Mouse (Mus musculus) lung, embryonic 16.5 days (tissue): ENCODE data around the gene Tbc1d4. TPM values are rescaled to one million over a fixed set of nuclear protein-coding genes. Genes with fewer than 3 reads are reported as not detected.
A peak's percentile ranks its signal among the peaks of the same experiment; 100 is the strongest.

Source experiments
- ATAC-seq: fragments of 200-750 bp; cut with Nextera tagmentation; 2 replicates; pipeline ENCODE4 v1.8.0; 2017; ENCODE audit warnings: low read depth, mild to moderate bottlenecking, moderate library complexity
- H3K27ac ChIP-seq: fragments of 300-500 bp; sonication (generic); 2 replicates; pipeline ENCODE4 v1.5.1; 2014; ENCODE audit warnings: mild to moderate bottlenecking, control low read depth, low read length
- H3K27me3 ChIP-seq: fragments of 300-500 bp; sonication (generic); 2 replicates; pipeline ENCODE4 v1.6.1; 2014; ENCODE audit warnings: low read depth, low read length, mixed read lengths; ENCODE audit not compliant: control insufficient read depth, insufficient read depth
- H3K36me3 ChIP-seq: fragments of 300-500 bp; sonication (generic); 2 replicates; pipeline ENCODE4 v1.6.1; 2014; ENCODE audit warnings: low read length; ENCODE audit not compliant: control insufficient read depth, insufficient read depth
- H3K4me1 ChIP-seq: fragments of 300-500 bp; sonication (generic); replicated peaks from 2 replicates; pipeline ENCODE4 v1.6.1; 2014; ENCODE audit warnings: low read length, mixed read lengths; ENCODE audit not compliant: control insufficient read depth, insufficient read depth
- H3K4me2 ChIP-seq: fragments of 300-500 bp; sonication (generic); 2 replicates; pipeline ENCODE4 v1.6.1; 2014; ENCODE audit warnings: low read depth, low read length, control low read depth
- H3K4me3 ChIP-seq: fragments of 300-500 bp; sonication (generic); 2 replicates; pipeline ENCODE4 v1.5.1; 2014; ENCODE audit warnings: mild to moderate bottlenecking, low read length, control low read depth
- H3K9ac ChIP-seq: fragments of 300-500 bp; sonication (generic); 2 replicates; pipeline ENCODE4 v1.6.1; 2014; ENCODE audit warnings: low read length, control low read depth
- H3K9me3 ChIP-seq: fragments of 300-500 bp; sonication (generic); 2 replicates; pipeline ENCODE4 v1.6.1; 2016; ENCODE audit warnings: low read length; ENCODE audit not compliant: control insufficient read depth
- WGBS: fragments of 180-500 bp; shearing (Covaris S2); extraction: QIAGEN DNeasy Blood & Tissue Kit; methylation state at CpG from one replicate; pipeline ENCODE4 v1.1.7; 2014; 5-methylcytosine and 5-hydroxymethylcytosine counted together
- polyA plus RNA-seq: library from polyadenylated mRNA; unstranded; fragments of >200 nt; fragmentation: Nextera tagmentation; extraction: Ambion mirVana; gene quantifications from 2 replicates; pipeline ENCODE4 v1.2.1, GENCODE M21; 2015

Gene Tbc1d4
- polyA plus RNA-seq, 1 experiment from 2014 or later: 12.3 TPM

DNA sequence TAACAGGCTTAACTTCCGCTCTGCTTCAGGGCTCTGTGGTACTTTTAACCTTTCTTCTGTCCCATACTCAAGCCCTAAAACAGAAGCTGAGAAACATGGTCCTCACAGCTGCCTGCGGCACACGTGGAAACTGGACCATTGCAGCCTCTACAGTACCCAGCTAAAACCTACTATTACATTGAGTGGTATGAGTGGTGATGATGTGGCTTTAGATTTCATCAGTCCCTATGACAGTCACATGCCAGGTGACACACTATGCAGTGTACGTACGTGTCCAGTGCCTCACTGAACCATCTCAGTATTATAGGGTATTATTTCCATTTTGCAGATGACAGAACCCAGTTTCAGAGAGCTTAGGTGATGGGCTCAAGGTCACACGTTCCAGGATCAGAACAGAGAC lies 28.4 kb upstream of the Tbc1d4 start:
- 85% methylated on average over 6 of the region's 6 CpGs for WGBS
- Histone ChIP-seq H3K9ac (no peak overlapping the region), H3K4me2 (no peak overlapping the region), H3K9me3 (no peaks in the 10 kb centered on the region), H3K4me1 (peaks cover 3% of the 10 kb centered on the region; the same call in 1 of the 2 replicates), H3K4me3 (no peak overlapping the region), H3K27me3 (no peaks in the 10 kb centered on the region), H3K36me3 (peaks cover 12% of the 10 kb centered on the region), H3K27ac (no peak overlapping the region)
- no peak for ATAC-seq

DNA sequence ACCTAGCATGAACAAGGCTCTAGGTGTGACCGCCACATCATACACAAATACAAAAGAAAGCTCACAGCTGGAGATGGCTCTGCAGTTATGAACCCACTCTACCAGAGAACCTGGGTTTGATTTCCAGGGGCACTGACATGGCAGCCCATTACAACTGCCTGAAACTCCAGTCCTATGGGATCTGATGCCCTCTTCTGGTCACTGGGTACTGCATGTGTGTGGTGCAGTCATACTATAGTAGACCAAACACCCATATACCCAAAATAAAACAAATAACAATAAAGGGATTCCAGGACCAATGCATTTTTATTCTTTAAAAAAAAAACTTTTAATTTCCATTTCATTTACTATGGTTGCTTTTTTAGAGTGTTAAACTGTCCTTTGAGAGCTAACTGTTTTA lies 26.8 kb upstream of the Tbc1d4 start:
- WGBS: 100% methylated on average over 1 of the region's 1 CpGs
- H3K27ac ChIP-seq: no peak overlapping the region
- no peak for ATAC-seq
- no peak overlapping the region for H3K4me3 ChIP-seq
- H3K9ac ChIP-seq: no peak overlapping the region
- H3K9me3 ChIP-seq: no peaks in the 10 kb centered on the region
- H3K4me2 ChIP-seq: no peak overlapping the region
- peaks cover 12% of the 10 kb centered on the region for H3K36me3 ChIP-seq
- H3K27me3 ChIP-seq: no peaks in the 10 kb centered on the region
- peaks cover 3% of the 10 kb centered on the region; the same call in 1 of the 2 replicates for H3K4me1 ChIP-seq

GRCm38 (mm10) chr14:101630548-101630947 lies 21.6 kb upstream of the Tbc1d4 start:
- WGBS: 78% methylated on average over 2 of the region's 2 CpGs

DNA sequence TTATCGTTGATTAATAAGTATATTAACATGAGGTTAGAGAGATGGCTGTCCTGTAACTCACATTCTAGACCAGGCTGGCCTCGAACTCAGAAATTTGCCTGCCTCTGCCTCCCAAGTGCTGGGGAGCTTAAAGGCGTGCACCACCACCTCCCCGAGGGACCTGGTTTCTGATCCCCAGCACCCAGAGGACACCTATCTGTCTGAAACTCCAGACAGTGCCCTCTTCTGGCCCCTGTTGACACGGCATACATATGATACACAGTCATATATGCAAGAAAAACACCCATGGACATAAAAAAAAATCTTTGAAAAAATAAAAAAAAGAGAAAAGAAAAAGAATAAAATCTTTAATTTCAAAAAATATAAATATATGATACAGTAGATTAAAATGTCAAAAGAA lies 8.7 kb upstream of the Tbc1d4 start:
- Histone ChIP-seq H3K4me3 (no peak overlapping the region), H3K4me2 (no peak overlapping the region), H3K4me1 (no peaks in the 10 kb centered on the region), H3K27ac (no peak overlapping the region), H3K9ac (no peak overlapping the region), H3K27me3 (no peaks in the 10 kb centered on the region), H3K9me3 (no peaks in the 10 kb centered on the region), H3K36me3 (no peaks in the 10 kb centered on the region)
- WGBS: 89% methylated on average over 5 of the region's 5 CpGs
- ATAC-seq: no peak

More at GRCm38 (mm10) chr14:101630548-101630947, 21.6 kb upstream of the Tbc1d4 start:
- Histone ChIP-seq H3K36me3 (peaks cover 10% of the 10 kb centered on the region), H3K4me3 (no peak overlapping the region), H3K27me3 (no peaks in the 10 kb centered on the region), H3K4me2 (no peak overlapping the region), H3K4me1 (no peaks in the 10 kb centered on the region), H3K27ac (no peak overlapping the region), H3K9me3 (no peaks in the 10 kb centered on the region), H3K9ac (no peak overlapping the region)
- no peak for ATAC-seq

DNA sequence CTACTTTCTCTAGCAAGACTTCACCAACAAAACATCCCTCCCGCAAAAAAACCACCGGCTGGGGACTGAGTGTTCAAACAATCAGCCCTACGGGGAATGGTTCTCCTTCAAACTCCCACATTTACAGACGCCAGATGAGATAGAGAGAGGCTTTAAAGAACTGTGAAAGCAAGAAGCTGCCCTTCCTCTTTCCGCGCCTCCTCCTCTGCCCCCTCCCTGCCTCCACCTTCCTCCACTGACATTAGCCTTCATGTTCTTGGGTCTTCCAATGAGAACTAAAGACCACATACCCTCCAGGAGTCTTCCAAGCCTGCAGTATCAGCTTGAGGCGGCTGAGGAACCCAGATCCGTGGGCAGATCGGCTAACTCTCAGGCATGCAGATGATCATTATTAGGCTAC lies 7.2 kb upstream of the Tbc1d4 start:
- Histone ChIP-seq H3K27me3 (no peaks in the 10 kb centered on the region), H3K4me1 (no peaks in the 10 kb centered on the region), H3K4me3 (no peak overlapping the region), H3K27ac (no peak overlapping the region), H3K36me3 (no peaks in the 10 kb centered on the region), H3K4me2 (no peak overlapping the region), H3K9ac (no peak overlapping the region), H3K9me3 (no peaks in the 10 kb centered on the region)
- 51% methylated on average over 9 of the region's 9 CpGs for WGBS
- no peak for ATAC-seq

GRCm38 (mm10) chr14:101613206-101613605 lies 4.2 kb upstream of the Tbc1d4 start:
- Histone ChIP-seq H3K27me3 (no peaks in the 10 kb centered on the region), H3K4me3 (no peak overlapping the region), H3K36me3 (no peaks in the 10 kb centered on the region), H3K4me1 (no peaks in the 10 kb centered on the region), H3K4me2 (no peak overlapping the region), H3K9ac (no peak overlapping the region), H3K9me3 (no peaks in the 10 kb centered on the region), H3K27ac (no peak overlapping the region)
- 58% methylated on average over 1 of the region's 1 CpGs for WGBS
- no peak for ATAC-seq

DNA sequence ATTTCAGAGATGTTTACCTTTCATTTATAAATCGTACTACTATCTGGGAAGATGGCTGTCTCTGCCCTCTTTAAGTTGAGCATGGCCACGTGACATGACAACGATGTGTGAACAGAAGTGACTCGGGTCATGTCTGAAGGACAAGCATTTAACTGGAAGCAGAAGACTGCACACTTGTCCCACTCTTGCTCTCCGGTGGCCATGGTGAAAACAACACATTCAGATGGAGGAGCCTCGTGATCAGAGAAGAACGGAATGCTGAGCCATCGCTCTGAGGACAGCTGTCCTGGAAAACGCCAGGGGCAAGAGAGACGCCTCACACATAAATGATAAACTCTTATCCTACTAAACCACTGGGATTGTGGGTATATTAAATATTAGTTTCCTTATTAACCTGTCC lies 1.7 kb upstream of the Tbc1d4 start:
- Histone ChIP-seq H3K4me3 (no peak overlapping the region), H3K4me2 (no peak overlapping the region), H3K36me3 (no peaks in the 10 kb centered on the region), H3K9me3 (no peaks in the 10 kb centered on the region), H3K9ac (no peak overlapping the region), H3K4me1 (0 out of 2 replicates have a peak, but pooled peaks cover 4% of the 10 kb centered on the region), H3K27ac (no peak overlapping the region), H3K27me3 (no peaks in the 10 kb centered on the region)
- ATAC-seq: no peak
- 65% methylated on average over 10 of the region's 10 CpGs for WGBS

GRCm38 (mm10) chr14:101607631-101608518 lies 1.1 kb downstream of the Tbc1d4 start:
- H3K27me3 ChIP-seq: no peaks in the 10 kb centered on the region
- H3K36me3 ChIP-seq: no peaks in the 10 kb centered on the region
- peak; percentile 37 for ATAC-seq
- 0 out of 2 replicates have a peak, but pooled peaks cover 4% of the 10 kb centered on the region for H3K4me1 ChIP-seq
- H3K9me3 ChIP-seq: no peaks in the 10 kb centered on the region
- H3K9ac ChIP-seq: peak overlapping the region; percentile 78
- under 1% methylated on average over 62 of the region's 62 CpGs for WGBS
- peak overlapping the region; percentile 58; the same call in 1 of the 2 replicates for H3K27ac ChIP-seq
- peak overlapping the region; percentile 83 for H3K4me3 ChIP-seq
- peak overlapping the region; percentile 99 for H3K4me2 ChIP-seq

DNA sequence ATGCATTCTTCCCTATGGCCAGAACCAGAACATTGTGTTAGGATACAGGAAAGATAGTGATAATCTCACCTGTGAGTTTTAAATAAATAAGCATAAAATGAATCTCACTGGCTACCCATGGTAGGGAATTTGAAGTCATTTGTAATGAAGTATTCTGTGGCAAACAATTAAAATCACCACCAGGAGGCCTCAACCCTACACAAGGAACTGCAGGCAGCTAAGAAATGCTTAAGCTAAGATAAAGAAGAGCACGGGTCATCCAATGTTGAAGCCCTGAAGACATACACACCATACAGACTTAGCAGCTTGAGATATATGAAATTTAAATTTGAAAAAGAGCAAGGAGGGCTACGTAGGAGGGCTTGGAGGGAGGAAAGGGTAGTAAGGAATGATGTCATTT lies 3.1 kb downstream of the Tbc1d4 start:
- H3K4me1 ChIP-seq: 0 out of 2 replicates have a peak, but pooled peaks cover 4% of the 10 kb centered on the region
- H3K27me3 ChIP-seq: no peaks in the 10 kb centered on the region
- H3K4me3 ChIP-seq: no peak overlapping the region
- H3K36me3 ChIP-seq: no peaks in the 10 kb centered on the region
- H3K27ac ChIP-seq: no peak overlapping the region
- WGBS: 53% methylated on average over 2 of the region's 2 CpGs
- H3K4me2 ChIP-seq: no peak overlapping the region
- H3K9me3 ChIP-seq: no peaks in the 10 kb centered on the region
- H3K9ac ChIP-seq: no peak overlapping the region
- no peak for ATAC-seq
